Mouse (Mus musculus): ENCODE results near the gene Plin3. TPM values are rescaled to one million over a fixed set of nuclear protein-coding genes. Genes with fewer than 3 reads are reported as not detected.

Plin3 gene
- polyA plus RNA-seq, 2 experiments: 41.0 to 90.3 TPM

DNA sequence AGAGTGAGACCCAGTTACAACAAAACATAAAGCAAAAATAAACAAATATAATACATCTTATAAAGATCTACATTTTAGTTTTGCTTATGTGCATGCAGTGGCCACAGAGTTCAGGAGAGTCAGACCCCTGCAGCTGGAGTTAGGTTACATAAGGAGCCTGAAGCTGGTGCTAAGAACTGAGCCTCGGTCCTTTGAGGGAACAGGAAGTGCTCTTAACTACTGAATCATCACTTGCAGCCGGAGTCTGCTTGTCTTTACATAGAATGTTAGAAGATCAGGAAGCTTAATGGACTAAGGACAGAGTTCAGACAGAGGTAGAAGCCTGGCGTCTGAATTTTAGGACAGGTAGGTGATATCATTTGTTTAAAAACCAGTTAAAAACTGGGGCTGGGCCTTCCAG lies 3.8 kb downstream of the Plin3 start:
- peak overlapping the region; percentile 71 for H3K4me2 ChIP-seq (replicated peaks; ENCODE audit: low read depth, low read length, severe bottlenecking)
- ATAC-seq (ENCODE audit: low FRiP score, low read depth): no peak
- H3K4me3 ChIP-seq (replicated peaks; ENCODE audit: low read length): peak overlapping the region; percentile 57
- no peaks in the 10 kb centered on the region for H3K9me3 ChIP-seq (ENCODE audit: control insufficient read depth, low read length)
- peaks cover 33% of the 10 kb centered on the region for H3K4me1 ChIP-seq (ENCODE audit: control insufficient read depth, insufficient read depth, low read length)
- no peak for TF ChIP-seq POLR2A (IDR thresholded peaks at IDR 0.05; ENCODE audit: borderline replicate concordance, extremely low read depth, insufficient read depth, insufficient read length)
- peak overlapping the region; percentile 92 for H3K27ac ChIP-seq (replicated peaks; ENCODE audit: low read depth, low read length)
- H3K9ac ChIP-seq (ENCODE audit: low read depth, low read length, severe bottlenecking): peak overlapping the region; percentile 68; the same call in 1 of the 2 replicates
- DNase-seq (ENCODE audit: low spot score): no peak
- WGBS: 26% methylated on average over 3 of the region's 3 CpGs
- no peaks in the 10 kb centered on the region for H3K27me3 ChIP-seq (ENCODE audit: control insufficient read depth, insufficient read depth, low read length)
- H3K36me3 ChIP-seq (ENCODE audit: control insufficient read depth, insufficient read depth, low read length): peaks cover 33% of the 10 kb centered on the region

DNA sequence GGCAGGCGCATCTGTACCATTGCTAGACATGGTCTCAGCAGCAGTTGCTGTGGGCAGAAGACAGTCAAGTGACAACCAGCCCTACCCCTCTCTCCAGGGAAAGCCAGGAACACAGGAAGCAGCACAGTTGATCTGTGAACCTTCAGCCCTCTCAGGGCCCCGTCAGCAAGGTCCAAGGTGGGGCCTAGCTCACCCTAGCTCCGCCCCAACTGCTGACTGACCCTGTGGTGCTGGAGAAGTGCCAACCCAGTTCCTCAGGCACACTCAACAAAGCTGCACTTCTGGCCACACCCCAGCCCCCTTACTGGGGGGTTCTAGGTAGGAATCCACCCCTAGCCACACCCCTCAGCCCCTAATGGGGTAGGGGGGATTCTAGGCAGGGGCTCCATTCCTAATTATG lies 4.8 kb downstream of the Plin3 start:
- TF ChIP-seq POLR2A (IDR thresholded peaks at IDR 0.05; ENCODE audit: borderline replicate concordance, extremely low read depth, insufficient read depth, insufficient read length): no peak
- Histone ChIP-seq H3K4me1 (ENCODE audit: control insufficient read depth, insufficient read depth, low read length) (peaks cover 33% of the 10 kb centered on the region), H3K9ac (ENCODE audit: low read depth, low read length, severe bottlenecking) (0 out of 2 replicates have a peak overlapping the region, but pooled peaks have one; percentile 40), H3K4me2 (replicated peaks; ENCODE audit: low read depth, low read length, severe bottlenecking) (peak overlapping the region; percentile 71; the same call in 1 of the 2 replicates), H3K36me3 (ENCODE audit: control insufficient read depth, insufficient read depth, low read length) (peaks cover 41% of the 10 kb centered on the region), H3K27me3 (ENCODE audit: control insufficient read depth, insufficient read depth, low read length) (no peaks in the 10 kb centered on the region), H3K27ac (replicated peaks; ENCODE audit: low read depth, low read length) (no peak overlapping the region), H3K4me3 (replicated peaks; ENCODE audit: low read length) (no peak overlapping the region), H3K9me3 (ENCODE audit: control insufficient read depth, low read length) (no peaks in the 10 kb centered on the region)
- DNase-seq (ENCODE audit: low spot score): no peak
- WGBS: 59% methylated on average over 3 of the region's 3 CpGs
- no peak for ATAC-seq (ENCODE audit: low FRiP score, low read depth)

DNA sequence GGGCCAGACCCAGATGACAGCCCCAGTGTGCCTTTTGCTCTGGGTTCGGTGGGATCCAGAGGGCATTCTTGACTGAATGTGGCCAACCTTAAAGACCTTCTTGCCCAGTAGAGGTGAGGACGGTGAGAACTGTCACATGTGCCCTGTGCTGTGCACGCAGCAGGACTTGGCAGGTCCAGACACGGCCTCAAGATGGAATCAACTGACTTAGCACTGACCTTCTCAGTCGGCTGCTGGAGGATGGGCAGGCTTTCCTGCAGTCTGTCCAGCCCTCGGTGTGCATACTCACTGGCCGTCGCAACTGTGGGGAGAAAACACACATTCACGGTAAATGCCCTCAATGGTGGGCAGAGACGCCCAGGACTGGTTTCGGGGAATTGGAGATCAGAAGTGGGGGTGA lies 6.7 kb downstream of the Plin3 start:
- DNase-seq (ENCODE audit: low spot score) (no peak), ATAC-seq (ENCODE audit: low FRiP score, low read depth) (no peak)
- H3K4me2 ChIP-seq (replicated peaks; ENCODE audit: low read depth, low read length, severe bottlenecking): no peak overlapping the region
- no peak for TF ChIP-seq POLR2A (IDR thresholded peaks at IDR 0.05; ENCODE audit: borderline replicate concordance, extremely low read depth, insufficient read depth, insufficient read length)
- H3K9ac ChIP-seq (ENCODE audit: low read depth, low read length, severe bottlenecking): no peak overlapping the region
- peaks cover 54% of the 10 kb centered on the region for H3K36me3 ChIP-seq (ENCODE audit: control insufficient read depth, insufficient read depth, low read length)
- no peaks in the 10 kb centered on the region for H3K27me3 ChIP-seq (ENCODE audit: control insufficient read depth, insufficient read depth, low read length)
- H3K27ac ChIP-seq (replicated peaks; ENCODE audit: low read depth, low read length): no peak overlapping the region
- no peak overlapping the region for H3K4me3 ChIP-seq (replicated peaks; ENCODE audit: low read length)
- 93% methylated on average over 11 of the region's 11 CpGs for WGBS
- peaks cover 25% of the 10 kb centered on the region for H3K4me1 ChIP-seq (ENCODE audit: control insufficient read depth, insufficient read depth, low read length)
- H3K9me3 ChIP-seq (ENCODE audit: control insufficient read depth, low read length): no peaks in the 10 kb centered on the region

DNA sequence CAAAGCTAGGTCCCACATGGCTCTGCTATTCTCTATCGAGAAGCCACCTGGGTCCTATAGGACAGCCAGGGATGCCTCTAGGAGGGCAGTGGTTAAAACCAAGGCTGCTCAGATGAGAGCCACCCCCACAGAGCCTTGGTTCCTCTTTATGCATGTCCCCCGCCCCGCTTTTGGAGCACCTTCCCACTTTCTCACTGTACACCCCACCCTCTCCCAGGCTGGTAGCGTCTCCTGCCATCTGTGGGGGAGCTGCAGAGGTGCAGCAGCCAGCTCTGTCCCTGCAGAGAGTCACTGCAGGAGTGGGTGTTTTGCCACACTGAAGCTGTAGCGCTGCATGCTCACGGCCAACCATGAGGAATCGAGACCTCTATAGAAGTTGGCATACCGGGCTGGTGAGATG lies 9.4 kb downstream of the Plin3 start:
- Histone ChIP-seq H3K4me2 (replicated peaks; ENCODE audit: low read depth, low read length, severe bottlenecking) (no peak overlapping the region), H3K4me1 (ENCODE audit: control insufficient read depth, insufficient read depth, low read length) (peaks cover 7% of the 10 kb centered on the region), H3K9me3 (ENCODE audit: control insufficient read depth, low read length) (no peaks in the 10 kb centered on the region), H3K36me3 (ENCODE audit: control insufficient read depth, insufficient read depth, low read length) (peaks cover 71% of the 10 kb centered on the region), H3K9ac (ENCODE audit: low read depth, low read length, severe bottlenecking) (0 out of 2 replicates have a peak overlapping the region, but pooled peaks have one; percentile 21), H3K27ac (replicated peaks; ENCODE audit: low read depth, low read length) (no peak overlapping the region), H3K27me3 (ENCODE audit: control insufficient read depth, insufficient read depth, low read length) (no peaks in the 10 kb centered on the region), H3K4me3 (replicated peaks; ENCODE audit: low read length) (no peak overlapping the region)
- DNase-seq (ENCODE audit: low spot score) (no peak), ATAC-seq (ENCODE audit: low FRiP score, low read depth) (no peak)
- 94% methylated on average over 8 of the region's 8 CpGs for WGBS
- TF ChIP-seq POLR2A (IDR thresholded peaks at IDR 0.05; ENCODE audit: borderline replicate concordance, extremely low read depth, insufficient read depth, insufficient read length): no peak

DNA sequence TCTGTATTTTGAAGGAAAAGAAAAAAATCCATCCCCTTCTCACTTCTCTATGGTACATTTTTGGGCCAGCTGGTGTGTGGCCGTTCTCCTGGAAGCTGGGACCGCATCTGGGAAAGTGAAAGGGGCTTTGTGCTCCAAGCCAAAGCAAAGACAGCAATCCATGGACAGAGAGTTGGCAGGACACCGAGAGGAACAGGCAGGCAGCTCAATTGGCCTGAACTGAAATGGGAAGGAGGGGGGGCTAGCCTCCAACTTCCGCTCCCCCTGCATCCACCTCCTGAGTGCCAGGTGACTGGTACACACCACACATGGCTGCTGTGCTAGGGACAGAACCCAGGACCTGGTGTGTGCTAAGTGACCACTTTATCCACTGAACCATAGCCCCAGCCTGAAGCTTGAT lies 9.9 kb downstream of the Plin3 start:
- Histone ChIP-seq H3K4me3 (replicated peaks; ENCODE audit: low read length) (no peak overlapping the region), H3K27me3 (ENCODE audit: control insufficient read depth, insufficient read depth, low read length) (no peaks in the 10 kb centered on the region), H3K4me1 (ENCODE audit: control insufficient read depth, insufficient read depth, low read length) (peaks cover 2% of the 10 kb centered on the region), H3K36me3 (ENCODE audit: control insufficient read depth, insufficient read depth, low read length) (peaks cover 71% of the 10 kb centered on the region), H3K9me3 (ENCODE audit: control insufficient read depth, low read length) (no peaks in the 10 kb centered on the region), H3K9ac (ENCODE audit: low read depth, low read length, severe bottlenecking) (0 out of 2 replicates have a peak overlapping the region, but pooled peaks have one; percentile 21), H3K27ac (replicated peaks; ENCODE audit: low read depth, low read length) (no peak overlapping the region), H3K4me2 (replicated peaks; ENCODE audit: low read depth, low read length, severe bottlenecking) (no peak overlapping the region)
- 79% methylated on average over 4 of the region's 4 CpGs for WGBS
- DNase-seq (ENCODE audit: low spot score): no peak
- no peak for TF ChIP-seq POLR2A (IDR thresholded peaks at IDR 0.05; ENCODE audit: borderline replicate concordance, extremely low read depth, insufficient read depth, insufficient read length)
- no peak for ATAC-seq (ENCODE audit: low FRiP score, low read depth)

DNA sequence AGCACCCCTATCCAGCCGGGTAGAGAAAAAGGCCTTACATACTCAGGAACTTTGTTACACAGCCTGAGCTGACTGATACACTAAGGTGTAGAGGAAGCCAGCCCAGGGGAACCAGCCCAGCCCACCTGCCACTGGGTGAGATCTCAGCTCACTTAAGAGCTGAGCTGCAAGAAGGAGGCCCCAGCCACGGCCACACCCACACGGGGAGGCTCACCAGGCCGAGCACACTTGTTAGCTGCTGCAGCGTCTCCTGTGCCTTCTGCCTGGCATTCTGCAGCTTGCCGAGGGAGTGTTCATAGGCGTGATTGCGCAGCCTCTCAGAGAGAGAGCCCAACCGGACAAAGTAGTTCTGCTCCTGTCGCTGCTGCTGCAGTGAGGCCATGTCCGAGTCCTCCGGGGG lies 11.5 kb downstream of the Plin3 start:
- Histone ChIP-seq H3K4me2 (replicated peaks; ENCODE audit: low read depth, low read length, severe bottlenecking) (no peak overlapping the region), H3K9me3 (ENCODE audit: control insufficient read depth, low read length) (no peaks in the 10 kb centered on the region), H3K4me3 (replicated peaks; ENCODE audit: low read length) (no peak overlapping the region), H3K9ac (ENCODE audit: low read depth, low read length, severe bottlenecking) (no peak overlapping the region), H3K36me3 (ENCODE audit: control insufficient read depth, insufficient read depth, low read length) (peaks cover 62% of the 10 kb centered on the region), H3K27ac (replicated peaks; ENCODE audit: low read depth, low read length) (no peak overlapping the region), H3K4me1 (ENCODE audit: control insufficient read depth, insufficient read depth, low read length) (peaks cover 7% of the 10 kb centered on the region), H3K27me3 (ENCODE audit: control insufficient read depth, insufficient read depth, low read length) (no peaks in the 10 kb centered on the region)
- ATAC-seq (ENCODE audit: low FRiP score, low read depth) (no peak), DNase-seq (ENCODE audit: low spot score) (no peak)
- 83% methylated on average over 12 of the region's 12 CpGs for WGBS
- no peak for TF ChIP-seq POLR2A (IDR thresholded peaks at IDR 0.05; ENCODE audit: borderline replicate concordance, extremely low read depth, insufficient read depth, insufficient read length)
